ENCODE assay signal across 8 mouse cellular contexts in the genomic region with DNA sequence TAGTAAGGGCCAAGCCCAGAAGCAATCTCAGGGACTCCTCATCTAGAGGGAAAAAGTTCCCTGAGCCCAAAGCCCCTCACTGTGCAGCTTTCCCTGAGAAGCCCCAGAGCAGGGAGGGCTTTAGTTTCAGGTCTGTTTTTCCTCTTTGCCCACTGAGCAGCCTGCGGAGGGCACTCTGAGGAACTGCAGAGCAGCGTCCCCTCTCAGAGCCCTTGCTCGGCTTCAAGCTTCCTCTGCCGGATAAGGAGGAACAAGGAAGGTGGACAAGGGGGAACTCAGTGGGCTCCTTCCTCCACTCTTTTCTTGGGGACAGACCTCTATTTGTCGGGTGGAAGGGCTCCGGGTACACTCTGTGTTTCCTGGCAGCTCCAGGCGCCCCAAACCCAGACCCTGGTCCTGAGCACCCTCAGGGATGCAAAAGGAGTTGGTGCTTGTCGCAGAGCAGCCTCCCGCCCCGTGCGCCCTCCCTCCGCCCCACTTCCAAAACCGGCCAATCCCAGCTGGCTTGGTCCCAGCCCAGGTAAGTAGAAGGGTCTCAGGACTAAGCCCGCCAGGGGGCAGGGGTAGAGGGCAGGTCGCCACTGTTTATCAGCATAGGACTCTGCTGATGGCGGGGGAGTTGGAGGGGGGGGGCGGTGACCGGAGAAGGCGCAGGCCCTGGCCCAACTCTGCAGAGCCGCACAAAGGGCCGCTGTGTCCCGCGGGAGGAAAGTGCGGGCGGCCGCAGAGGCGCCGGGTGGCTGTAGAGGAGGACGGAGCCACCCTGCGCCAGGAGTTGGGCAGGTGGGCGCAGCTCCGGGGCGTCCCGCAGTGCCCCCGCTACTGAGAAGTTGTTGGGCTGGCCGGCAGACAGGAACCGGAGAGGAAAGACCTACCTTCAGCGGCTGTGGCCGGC. TPM values are rescaled to one million over a fixed set of nuclear protein-coding genes. Genes with fewer than 3 reads are reported as not detected.
A peak's percentile ranks its signal among the peaks of the same experiment; 100 is the strongest.
DNase-seq lines count a peak whose midpoint lies in the region; ATAC-seq and TF ChIP-seq lines count a peak whose summit lies in the region.

No protein-coding gene starts in this region.

- no peak for TF ChIP-seq EP300 in lung, postnatal 0 days (IDR thresholded peaks at IDR 0.05)
- no peak for TF ChIP-seq EP300 in stomach, postnatal 0 days (optimal IDR thresholded peaks at IDR 0.05)

- no peaks in the 10 kb centered on the region for H3K36me3 ChIP-seq in heart, embryonic 12.5 days
- H3K36me3 ChIP-seq in embryonic facial prominence, embryonic 15.5 days = no peaks in the 10 kb centered on the region; the same call in 1 of the 2 replicates
- no peaks in the 10 kb centered on the region for H3K36me3 ChIP-seq in hindbrain, postnatal 0 days (ENCODE audit: insufficient read depth, low read length)
- no peaks in the 10 kb centered on the region for H3K36me3 ChIP-seq in lung, postnatal 0 days (ENCODE audit: insufficient read depth, low read length)
- peaks cover 6% of the 10 kb centered on the region for H3K36me3 ChIP-seq in stomach, postnatal 0 days (ENCODE audit: control insufficient read depth, insufficient read depth, low read length)

- peak overlapping the region; percentile 75 for H3K9ac ChIP-seq in heart, embryonic 12.5 days
- H3K9ac ChIP-seq in embryonic facial prominence, embryonic 15.5 days = peak overlapping the region; percentile 51
- H3K9ac ChIP-seq in hindbrain, postnatal 0 days (replicated peaks; ENCODE audit: low read length) = peak overlapping the region; percentile 81
- 0 out of 2 replicates have a peak overlapping the region, but pooled peaks have one; percentile 3 for H3K9ac ChIP-seq in lung, postnatal 0 days (replicated peaks; ENCODE audit: low read depth)
- peak overlapping the region; percentile 59 for H3K9ac ChIP-seq in stomach, postnatal 0 days (ENCODE audit: low read length)

- H3K4me3 ChIP-seq in heart, embryonic 12.5 days = peak overlapping the region; percentile 59
- H3K4me3 ChIP-seq in embryonic facial prominence, embryonic 15.5 days (replicated peaks) = peak overlapping the region; percentile 58
- H3K4me3 ChIP-seq in hindbrain, postnatal 0 days (ENCODE audit: low read length) = peak overlapping the region; percentile 74
- peak overlapping the region; percentile 28 for H3K4me3 ChIP-seq in lung, postnatal 0 days (ENCODE audit: low read depth, low read length)
- H3K4me3 ChIP-seq in stomach, postnatal 0 days (ENCODE audit: low read depth, low read length) = peak overlapping the region; percentile 47

- peak overlapping the region; percentile 61 for H3K27ac ChIP-seq in heart, embryonic 12.5 days (ENCODE audit: poor library complexity, severe bottlenecking)
- peak overlapping the region; percentile 88 for H3K27ac ChIP-seq in embryonic facial prominence, embryonic 15.5 days (replicated peaks)
- peak overlapping the region; percentile 93 for H3K27ac ChIP-seq in hindbrain, postnatal 0 days
- no peak overlapping the region for H3K27ac ChIP-seq in lung, postnatal 0 days (ENCODE audit: low read length)
- H3K27ac ChIP-seq in stomach, postnatal 0 days (replicated peaks) = peak overlapping the region; percentile 83

- peaks cover 47% of the 10 kb centered on the region for H3K4me1 ChIP-seq in heart, embryonic 12.5 days (replicated peaks)
- H3K4me1 ChIP-seq in embryonic facial prominence, embryonic 15.5 days = peaks cover 28% of the 10 kb centered on the region
- H3K4me1 ChIP-seq in hindbrain, postnatal 0 days (ENCODE audit: insufficient read depth, low read length) = peaks cover 10% of the 10 kb centered on the region
- H3K4me1 ChIP-seq in lung, postnatal 0 days (ENCODE audit: insufficient read depth, low read depth, low read length) = peaks cover 7% of the 10 kb centered on the region; the same call in 1 of the 2 replicates
- H3K4me1 ChIP-seq in stomach, postnatal 0 days (replicated peaks; ENCODE audit: control insufficient read depth, insufficient read depth) = peaks cover 4% of the 10 kb centered on the region

- peaks cover 57% of the 10 kb centered on the region for H3K27me3 ChIP-seq in heart, embryonic 12.5 days (replicated peaks)
- H3K27me3 ChIP-seq in embryonic facial prominence, embryonic 15.5 days = peaks cover 4% of the 10 kb centered on the region; the same call in 1 of the 2 replicates
- H3K27me3 ChIP-seq in hindbrain, postnatal 0 days (ENCODE audit: insufficient read depth, low read length) = no peaks in the 10 kb centered on the region
- H3K27me3 ChIP-seq in lung, postnatal 0 days (replicated peaks; ENCODE audit: insufficient read depth, low read length) = no peaks in the 10 kb centered on the region
- no peaks in the 10 kb centered on the region for H3K27me3 ChIP-seq in stomach, postnatal 0 days (ENCODE audit: control insufficient read depth, insufficient read depth, low read length)

- DNase-seq in heart, adult 9 months (ENCODE audit: low spot score in 2 of 2) = no peak
- peak; percentile 50 for DNase-seq in WW6 (ENCODE audit: low read depth, low spot score)
- peak; percentile 56 for DNase-seq in hindbrain, postnatal 0 days (ENCODE audit: low spot score)
- DNase-seq in lung, postnatal 0 days (ENCODE audit: low spot score) = peak; percentile 19
- peak; percentile 43 for DNase-seq in stomach, postnatal 0 days (ENCODE audit: low spot score)
- no peak for DNase-seq in thymus, postnatal 25 days

- 2% methylated on average over 36 of the region's 39 CpGs for WGBS in heart, embryonic 12.5 days
- WGBS in embryonic facial prominence, embryonic 15.5 days = 2% methylated on average over 39 of the region's 39 CpGs
- under 1% methylated on average over 36 of the region's 39 CpGs for WGBS in hindbrain, postnatal 0 days
- 3% methylated on average over 34 of the region's 39 CpGs for WGBS in lung, postnatal 0 days
- WGBS in stomach, postnatal 0 days = 9% methylated on average over 35 of the region's 39 CpGs

- peak; percentile 23; the same call in 1 of the 2 replicates for ATAC-seq in heart, embryonic 12.5 days (ENCODE audit: insufficient number of reproducible peaks, low FRiP score)
- peak; percentile 16 for ATAC-seq in embryonic facial prominence, embryonic 15.5 days (ENCODE audit: insufficient number of reproducible peaks, low FRiP score, low TSS enrichment, low read depth)
- peak; percentile 64 for ATAC-seq in hindbrain, postnatal 0 days
- peak; percentile 15; the same call in 1 of the 2 replicates for ATAC-seq in lung, postnatal 0 days
- ATAC-seq in stomach, postnatal 0 days (ENCODE audit: low FRiP score, low TSS enrichment) = peak; percentile 18; the same call in 1 of the 2 replicates

- H3K9me3 ChIP-seq in heart, embryonic 12.5 days (replicated peaks) = no peaks in the 10 kb centered on the region
- no peaks in the 10 kb centered on the region for H3K9me3 ChIP-seq in embryonic facial prominence, embryonic 15.5 days (replicated peaks)
- H3K9me3 ChIP-seq in hindbrain, postnatal 0 days (ENCODE audit: low read length) = no peaks in the 10 kb centered on the region
- no peaks in the 10 kb centered on the region for H3K9me3 ChIP-seq in lung, postnatal 0 days (ENCODE audit: low read length)
- H3K9me3 ChIP-seq in stomach, postnatal 0 days (ENCODE audit: control insufficient read depth, low read length) = no peaks in the 10 kb centered on the region

- TF ChIP-seq CTCF in hindbrain, postnatal 0 days (IDR thresholded peaks at IDR 0.05; ENCODE audit: low read depth) = peak; percentile 14
- no peak for TF ChIP-seq CTCF in lung, postnatal 0 days (IDR thresholded peaks at IDR 0.05)
- TF ChIP-seq CTCF in stomach, postnatal 0 days (IDR thresholded peaks at IDR 0.05; ENCODE audit: low read depth) = 0 out of 2 replicates have a peak, but pooled peaks have one; percentile 13

- H3K4me2 ChIP-seq in heart, embryonic 12.5 days = peak overlapping the region; percentile 97
- peak overlapping the region; percentile 96 for H3K4me2 ChIP-seq in embryonic facial prominence, embryonic 15.5 days (replicated peaks)
- peak overlapping the region; percentile 95 for H3K4me2 ChIP-seq in hindbrain, postnatal 0 days (ENCODE audit: low read depth, low read length)
- peak overlapping the region; percentile 75 for H3K4me2 ChIP-seq in lung, postnatal 0 days (replicated peaks; ENCODE audit: low read depth, low read length)
- peak overlapping the region; percentile 94 for H3K4me2 ChIP-seq in stomach, postnatal 0 days (replicated peaks; ENCODE audit: low read depth)

RNA-seq across cellular contexts. Expression of a gene that starts 31.9 kb away (rescaled TPM):
- 6.5 and 6.6 TPM in 2 replicates for polyA plus RNA-seq in heart, embryonic 12.5 days (2016; fragmentation: Nextera tagmentation; extraction: Ambion mirVana)
- polyA plus RNA-seq in embryonic facial prominence, embryonic 15.5 days (2015; fragmentation: Nextera tagmentation; extraction: Ambion mirVana) = 7.9 and 9.0 TPM in 2 replicates
- total RNA-seq in hindbrain, postnatal 0 days (2014; rRNA removed) = 50.1 and 61.4 TPM in 2 replicates
- polyA plus RNA-seq in hindbrain, postnatal 0 days (2015; fragmentation: Nextera tagmentation; extraction: Ambion mirVana) = 28.7 and 29.9 TPM in 2 replicates
- 7.1 and 9.2 TPM in 2 replicates for polyA plus RNA-seq in lung, postnatal 0 days (2015; fragmentation: Nextera tagmentation; extraction: Ambion mirVana)
- polyA plus RNA-seq in stomach, postnatal 0 days (2015; fragmentation: Nextera tagmentation; extraction: Ambion mirVana) = 12.6 and 13.3 TPM in 2 replicates

Comparison
In these comparisons a context has a peak if more than half of its experiments do, and no peak if none do; other contexts are left out.
1. H3K9ac ChIP-seq: peak in every context shown above with its lines; median percentile 81 in hindbrain, postnatal 0 days; 75 in heart, embryonic 12.5 days; 59 in stomach, postnatal 0 days; 51 in embryonic facial prominence, embryonic 15.5 days; 3 in lung, postnatal 0 days.
2. DNase-seq: peak in WW6 (single experiment), hindbrain, postnatal 0 days (single experiment), lung, postnatal 0 days (single experiment) and stomach, postnatal 0 days (single experiment); none in heart, adult 9 months (0 of 2) and thymus, postnatal 25 days (single experiment).
3. Peak in every context shown above with its lines, with median percentiles within 50 percentile points of each other: ATAC-seq, H3K4me2 ChIP-seq and H3K4me3 ChIP-seq.